Mouse (Mus musculus): ENCODE measurements at regions not wholly inside any gene's neighbourhood (a gene's known extent, or its start where the extent isn't known, plus 50 kb on each side); places are given as distances from the start of the nearest gene placed in this dataset.

- DNase-seq: no peak
Measured at GRCm38 (mm10) chr2:83105070-83105469, 161.6 kb downstream of the Fsip2 start.

GRCm38 (mm10) chr2:83126340-83126739, 182.9 kb downstream of the Fsip2 start:
- DNase-seq: peak in 1 of 2 experiments; percentile 4

GRCm38 (mm10) chr2:83130709-83131108, 187.3 kb downstream of the Fsip2 start:
- DNase-seq: no peak

GRCm38 (mm10) chr2:83131285-83131852, 187.9 kb downstream of the Fsip2 start:
- no peak for DNase-seq

GRCm38 (mm10) chr2:83165853-83166252, 222.4 kb downstream of the Fsip2 start:
- peak; percentile 45 to 59 for DNase-seq

All from cerebellum, postnatal 25 days (tissue).